Mouse (Mus musculus): ENCODE results near the gene Git2.

DNA sequence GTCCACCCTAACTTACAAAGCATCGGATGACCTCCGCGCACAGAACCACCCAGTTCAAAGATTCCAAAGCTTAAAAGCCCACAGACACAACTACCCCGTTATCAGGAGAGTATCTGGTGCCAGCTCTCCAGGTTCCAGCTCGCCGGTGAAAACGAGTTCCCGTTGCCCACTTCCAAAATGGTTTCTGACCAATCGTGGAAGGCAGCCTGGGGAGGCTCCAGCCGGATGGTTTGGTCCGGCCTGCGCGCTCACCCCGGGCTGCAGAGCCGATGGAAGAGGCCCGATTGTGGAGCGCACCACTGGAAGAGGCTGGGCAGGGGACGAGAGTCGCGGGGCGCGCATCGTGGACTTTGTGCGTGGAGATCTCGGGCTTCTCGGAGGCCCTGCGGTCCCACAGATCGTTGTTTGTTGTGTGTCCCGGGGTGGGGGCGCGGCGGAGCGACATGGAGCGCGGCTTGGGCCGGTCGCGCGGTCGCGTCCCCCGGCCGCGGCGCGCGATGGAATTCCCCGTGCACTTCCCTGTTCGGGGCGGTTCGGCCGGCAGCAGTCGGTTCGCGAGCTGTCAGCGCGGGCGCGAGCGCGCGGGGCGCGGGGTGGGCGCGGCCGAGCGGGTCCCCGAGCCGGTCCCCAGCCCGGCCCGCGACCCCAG lies 790 bp downstream of the Git2 start, which contains the start of gene Ankrd13a:
- TF ChIP-seq CTCF (IDR thresholded peaks at IDR 0.05; ENCODE audit: extremely low read depth, insufficient read depth, insufficient read length, insufficient replicate concordance) = no peak
- peak; percentile 76 for TF ChIP-seq POLR2A (IDR thresholded peaks at IDR 0.05; ENCODE audit: low read depth, low read length)
